Mouse (Mus musculus): ENCODE measurements around the gene Olfr985. TPM values are rescaled to one million over a fixed set of nuclear protein-coding genes. Genes with fewer than 3 reads are reported as not detected.

The Olfr985 gene
- polyA plus RNA-seq (2012; rRNA removed) = not detected in 2 replicates

GRCm38 (mm10) chr9:40130084-40130483, at the start of gene Olfr985:
Gene Olfr985, minus strand, starts transcription at chr9:40130184.

DNA sequence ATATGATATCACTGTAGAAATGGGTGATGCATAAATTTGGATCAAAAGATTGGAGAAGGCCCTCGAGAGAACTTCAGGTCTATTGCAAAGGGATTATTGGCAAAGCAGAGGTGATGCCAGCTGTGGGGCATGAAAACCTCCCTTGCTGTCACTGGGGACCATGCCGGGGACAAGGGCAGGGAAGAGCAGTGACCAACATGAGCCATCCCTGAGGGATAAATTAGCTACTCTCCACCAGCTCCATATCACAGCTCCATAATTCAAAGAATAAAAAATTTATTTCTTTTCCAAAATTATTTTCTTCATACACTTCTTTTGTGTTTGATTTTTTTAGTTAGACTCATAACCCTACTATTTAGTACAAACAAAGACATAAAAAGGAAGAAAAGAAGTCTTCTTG, 15.9 kb downstream of the Olfr985 start, which contains the start of gene Olfr984:
Olfr984 (minus strand) TSS at position 101 of the 400 bp plus-strand sequence.

GRCm38 (mm10) chr9:40093495-40093894, 36.5 kb downstream of the Olfr985 start, which contains the start of gene Olfr983:
Gene Olfr983, minus strand, starts transcription at chr9:40093595.

Other genes with a start within 250 kb of the Olfr985 start
- gene Olfr229, start 222.8 kb downstream of the Olfr985 start, polyA plus RNA-seq (2012; rRNA removed) = not detected in 2 replicates
- not detected in 2 replicates for gene Olfr974, start 192.7 kb downstream of the Olfr985 start, polyA plus RNA-seq (2012; rRNA removed)
- gene Olfr975, start 178.1 kb downstream of the Olfr985 start, polyA plus RNA-seq (2012; rRNA removed) = not detected in 2 replicates
- gene Olfr976, start 169.1 kb downstream of the Olfr985 start, polyA plus RNA-seq (2012; rRNA removed) = not detected in 2 replicates
- not detected in 2 replicates for gene Olfr978, start 138.1 kb downstream of the Olfr985 start, polyA plus RNA-seq (2012; rRNA removed)
- gene Olfr979, start 126.7 kb downstream of the Olfr985 start, polyA plus RNA-seq (2012; rRNA removed) = not detected in 2 replicates
- gene Olfr980, start 120.6 kb downstream of the Olfr985 start, polyA plus RNA-seq (2012; rRNA removed) = not detected in 2 replicates
- gene Olfr981, start 108.7 kb downstream of the Olfr985 start, polyA plus RNA-seq (2012; rRNA removed) = not detected in 2 replicates
- gene Olfr982, start 56.4 kb downstream of the Olfr985 start, polyA plus RNA-seq (2012; rRNA removed) = not detected in 2 replicates
- gene Olfr983, start 36.6 kb downstream of the Olfr985 start, polyA plus RNA-seq (2012; rRNA removed) = not detected in 2 replicates
- gene Olfr984, start 16.0 kb downstream of the Olfr985 start, polyA plus RNA-seq (2012; rRNA removed) = not detected in 2 replicates
- not detected in 2 replicates for gene Tmem225, start 17.9 kb upstream of the Olfr985 start, polyA plus RNA-seq (2012; rRNA removed)
- not detected in 2 replicates for gene Olfr986, start 50.7 kb upstream of the Olfr985 start, polyA plus RNA-seq (2012; rRNA removed)
- gene Zfp202, start 62.1 kb upstream of the Olfr985 start, polyA plus RNA-seq (2012; rRNA removed) = 4.9 and 7.2 TPM in 2 replicates
- 8.9 and 14.0 TPM in 2 replicates for gene Scn3b, start 139.0 kb upstream of the Olfr985 start, polyA plus RNA-seq (2012; rRNA removed)